Mouse (Mus musculus) urinary bladder, postnatal 10 days (tissue): ENCODE results near the gene C1qc.

Experiments used
- DNase-seq: peaks from one replicate; pipeline ENCODE4 v3.0.0; 2022; ENCODE audit warnings: low spot score

The C1qc gene

DNA sequence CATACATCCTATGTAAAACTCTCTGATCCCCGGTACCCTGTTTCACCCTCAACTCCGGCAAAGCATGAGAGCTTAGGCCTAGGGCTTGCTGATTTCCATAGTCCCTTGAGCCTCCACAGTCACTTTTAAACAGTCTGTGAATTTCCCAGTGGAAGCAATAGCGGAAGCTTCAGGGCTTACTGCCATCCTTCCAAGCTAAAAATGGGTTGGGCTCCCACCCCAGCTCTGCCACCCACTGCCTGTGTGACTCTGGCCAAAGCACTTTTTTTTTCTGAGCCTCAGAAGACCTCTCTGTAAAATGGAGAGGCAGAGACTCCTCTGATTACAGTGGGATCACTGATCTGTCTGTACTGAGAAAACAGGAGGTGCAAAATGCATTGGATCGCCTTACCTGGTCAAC is 44.3 kb downstream of the C1qc start:
- DNase-seq = no peak

DNA sequence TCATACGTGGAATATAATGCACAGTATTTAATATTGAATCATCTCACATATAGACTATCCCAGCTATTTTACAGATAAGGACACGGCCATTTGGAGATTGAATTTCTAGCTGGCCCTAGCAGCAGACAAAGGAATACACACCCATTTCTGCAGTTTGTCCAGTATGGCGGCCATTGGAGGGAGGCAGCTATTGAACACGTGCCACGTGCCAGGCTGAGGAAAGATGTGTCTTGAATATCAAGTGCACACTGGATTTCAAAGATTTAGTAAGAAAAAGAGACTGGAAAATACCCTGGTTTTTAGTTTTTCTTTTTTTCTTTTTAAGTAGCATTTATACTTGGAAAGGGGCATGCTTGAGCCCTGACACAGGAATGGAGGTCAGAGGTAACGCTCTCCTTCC is 45.7 kb downstream of the C1qc start:
- no peak for DNase-seq

GRCm38 (mm10) chr4:136842802-136843201 is 50.1 kb downstream of the C1qc start:
- no peak for DNase-seq

GRCm38 (mm10) chr4:136842033-136842432 is 50.8 kb downstream of the C1qc start:
- DNase-seq = no peak

- no peak for DNase-seq
These were observed 51.8 kb downstream of the C1qc start for GRCm38 (mm10) chr4:136841056-136841455.
